Mouse (Mus musculus) ovary, postnatal 36 days (tissue): ENCODE measurements around the gene Orai1.

Source experiments
- DNase-seq: peaks from one replicate; pipeline ENCODE4 v3.0.0; 2022; ENCODE audit warnings: low spot score, mixed read lengths

The Orai1 gene

GRCm38 (mm10) chr5:123067395-123067995 lies 52.6 kb downstream of the Orai1 start:
- DNase-seq = no peak

- no peak for DNase-seq
Measured at GRCm38 (mm10) chr5:123068115-123068514, 53.2 kb downstream of the Orai1 start, which contains the start of gene Tmem120b. Gene Tmem120b, plus strand, starts transcription at chr5:123068415.

GRCm38 (mm10) chr5:123068714-123069113 lies 53.8 kb downstream of the Orai1 start:
- no peak for DNase-seq

GRCm38 (mm10) chr5:123075576-123076418 lies 60.9 kb downstream of the Orai1 start:
- DNase-seq = peak; percentile 95

- no peak for DNase-seq
Measured at GRCm38 (mm10) chr5:123076419-123077281, 61.8 kb downstream of the Orai1 start.

- DNase-seq = no peak
Measured at GRCm38 (mm10) chr5:123079568-123079967, 64.7 kb downstream of the Orai1 start.

- no peak for DNase-seq
Measured at GRCm38 (mm10) chr5:123080041-123080440, 65.2 kb downstream of the Orai1 start.
